Mouse (Mus musculus) ovary, adult 18-20 months (tissue): ENCODE data around the gene Kcnq5.
"Not testable (repeated sequence)": the region's sequence is repeated elsewhere in the genome, so short reads cannot be mapped to it uniquely, and the experiment has no call there.

Source experiments
- DNase-seq: peaks from one replicate; pipeline ENCODE4 v3.0.0; 2022; ENCODE audit warnings: low spot score, mixed read lengths

Kcnq5 gene

DNA sequence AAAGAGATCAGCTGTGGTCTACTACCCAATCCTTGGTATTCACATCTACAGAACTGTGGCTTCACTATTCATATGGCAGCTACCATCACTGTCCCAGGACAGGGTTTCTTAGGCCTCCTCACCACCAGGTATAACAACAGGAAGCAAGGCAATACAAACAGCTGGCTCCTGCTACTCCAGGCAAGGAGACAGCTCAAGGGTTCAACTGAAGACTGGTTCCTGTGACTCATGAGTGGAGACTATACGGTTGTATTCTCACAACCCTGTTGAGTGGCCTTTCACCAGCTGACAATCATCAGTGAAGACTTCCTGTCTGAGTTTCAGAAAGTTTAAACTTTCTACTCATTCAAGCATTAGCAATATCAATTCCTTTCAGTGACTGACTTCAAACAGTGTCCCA, 327.7 kb downstream of the Kcnq5 start:
- DNase-seq = no peak

- no peak for DNase-seq
These were observed 339.3 kb downstream of the Kcnq5 start for GRCm38 (mm10) chr1:21622455-21622854.

GRCm38 (mm10) chr1:21622039-21622438, 339.7 kb downstream of the Kcnq5 start:
- no peak for DNase-seq

- DNase-seq = no peak
These were observed 343.0 kb downstream of the Kcnq5 start for GRCm38 (mm10) chr1:21618712-21619111.

DNA sequence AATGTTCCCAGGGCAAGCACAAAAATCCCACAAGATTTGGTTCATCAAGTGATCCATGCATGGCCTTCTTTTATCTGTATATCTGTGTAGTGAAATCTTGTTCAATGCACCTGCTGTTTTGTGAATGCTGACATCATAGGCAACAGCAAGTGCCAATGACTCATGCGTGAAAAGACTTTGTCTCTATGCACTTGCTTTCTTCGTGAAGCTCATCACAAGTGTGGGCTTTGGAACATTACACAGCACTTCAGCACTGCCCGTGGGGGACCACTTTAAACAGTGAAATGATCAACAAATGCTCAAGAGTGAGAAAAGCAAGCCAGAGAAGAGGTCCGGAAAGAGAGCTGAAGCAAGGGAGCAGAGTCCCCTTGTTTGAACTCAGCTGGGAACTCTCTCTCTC, 345.1 kb downstream of the Kcnq5 start:
- no peak for DNase-seq

GRCm38 (mm10) chr1:21613933-21614332, 347.8 kb downstream of the Kcnq5 start:
- no peak for DNase-seq

GRCm38 (mm10) chr1:21604003-21604402, 357.7 kb downstream of the Kcnq5 start:
- no peak for DNase-seq

- DNase-seq = peak; percentile 6
These were observed 359.2 kb downstream of the Kcnq5 start for GRCm38 (mm10) chr1:21602567-21602966.

- DNase-seq = no peak
These were observed 361.1 kb downstream of the Kcnq5 start for GRCm38 (mm10) chr1:21600606-21601005.

DNA sequence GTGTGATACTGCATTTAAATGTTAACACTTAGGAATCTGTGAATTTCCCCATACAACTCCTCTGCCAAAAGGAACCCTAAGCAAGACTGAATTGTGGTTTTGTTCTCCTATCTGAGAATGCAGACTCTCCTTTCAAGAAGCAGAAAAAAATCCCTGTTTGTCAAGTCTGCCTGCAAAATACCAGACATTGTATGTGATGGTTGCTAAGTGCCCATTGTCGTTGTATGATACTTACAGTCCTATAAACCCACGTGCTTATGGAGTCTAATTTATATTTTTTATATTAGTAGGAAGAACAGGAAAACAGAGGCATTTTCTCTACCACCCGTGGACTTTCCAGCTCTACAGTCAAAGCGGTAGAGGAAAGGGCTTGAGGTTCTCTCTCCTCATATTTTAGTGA, 367.9 kb downstream of the Kcnq5 start:
- no peak for DNase-seq

GRCm38 (mm10) chr1:21567397-21567796, 394.3 kb downstream of the Kcnq5 start:
- DNase-seq = not testable (repeated sequence)

DNA sequence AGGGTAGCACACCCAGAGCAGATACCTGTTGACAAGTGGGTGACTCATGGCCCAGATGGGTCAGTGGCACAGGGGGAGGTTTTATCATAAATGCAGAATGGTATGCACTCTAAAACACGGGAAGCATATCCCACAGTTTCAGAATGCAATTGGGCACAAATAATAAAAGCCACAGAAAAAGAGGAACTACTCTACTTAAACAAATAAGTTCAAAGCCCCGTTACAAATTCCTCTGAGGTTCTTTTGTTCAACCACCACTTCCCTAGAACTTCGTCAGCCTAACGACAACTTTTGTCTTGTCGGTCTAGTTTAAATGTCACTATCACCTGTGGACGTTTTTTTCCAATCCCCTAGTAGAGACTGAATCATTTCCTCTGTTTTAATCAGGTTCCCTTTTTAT, 407.1 kb downstream of the Kcnq5 start:
- no peak for DNase-seq

DNA sequence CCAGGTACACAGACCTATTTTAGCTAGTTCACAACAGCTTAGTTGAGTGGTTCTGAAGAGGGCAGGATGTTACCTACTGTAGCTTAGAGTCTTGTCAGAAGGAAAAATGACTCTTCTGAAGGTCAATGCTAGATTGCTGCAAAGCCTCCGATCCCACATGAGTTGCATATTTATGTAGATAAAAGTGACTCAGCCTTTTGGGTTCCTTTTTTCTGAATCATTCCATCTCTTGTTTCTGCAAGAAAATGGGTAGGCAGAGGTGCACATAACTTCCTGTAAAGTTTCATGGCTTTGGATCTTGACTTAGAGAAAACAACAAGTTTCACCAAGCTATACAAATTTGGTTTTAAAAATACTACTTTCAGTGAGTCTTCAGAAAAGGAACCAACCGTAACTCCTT, 409.0 kb downstream of the Kcnq5 start:
- DNase-seq = no peak

GRCm38 (mm10) chr1:21543909-21544308, 417.8 kb downstream of the Kcnq5 start:
- DNase-seq = no peak

DNA sequence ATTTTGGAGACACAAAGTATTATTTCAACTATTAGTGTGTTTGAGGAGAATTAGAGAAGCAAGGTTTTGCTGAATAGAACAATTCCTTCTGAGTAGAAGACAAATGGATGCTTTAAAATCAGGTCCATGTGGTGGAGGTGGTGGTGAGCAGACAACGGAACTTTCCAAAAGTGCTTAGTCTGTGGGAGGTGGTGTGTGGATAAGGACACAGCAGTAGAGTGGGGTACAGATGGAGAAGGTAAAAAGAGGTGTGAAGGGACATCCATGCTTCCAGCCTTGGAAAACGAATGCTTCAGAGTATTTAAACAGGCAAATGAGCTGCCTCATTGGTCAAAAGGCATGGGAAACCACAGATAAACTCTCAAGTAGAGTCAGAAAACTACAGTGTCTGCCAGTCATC, 422.3 kb downstream of the Kcnq5 start:
- no peak for DNase-seq

GRCm38 (mm10) chr1:21530823-21531222, 430.9 kb downstream of the Kcnq5 start:
- DNase-seq = no peak

GRCm38 (mm10) chr1:21521995-21522394, 439.7 kb downstream of the Kcnq5 start:
- DNase-seq = no peak

DNA sequence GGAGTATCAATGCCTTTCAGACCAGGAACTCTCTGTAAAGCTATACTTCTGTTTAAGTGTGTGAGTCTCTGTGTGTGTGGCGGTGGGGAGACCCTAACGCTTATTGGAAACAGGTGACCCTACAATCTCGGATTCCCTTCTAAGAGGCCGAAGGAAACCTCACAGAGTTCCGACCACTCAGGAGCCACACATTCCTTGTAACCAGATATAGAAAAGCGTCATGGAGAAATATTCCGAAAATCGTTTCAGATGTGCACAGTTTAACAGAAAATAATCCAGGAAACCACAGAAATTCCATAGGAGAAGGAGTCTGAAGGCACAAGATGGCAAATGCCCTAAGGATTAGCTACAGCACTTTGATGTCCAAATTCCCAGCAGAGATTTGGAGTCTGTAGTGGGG, 440.3 kb downstream of the Kcnq5 start:
- DNase-seq = no peak

DNA sequence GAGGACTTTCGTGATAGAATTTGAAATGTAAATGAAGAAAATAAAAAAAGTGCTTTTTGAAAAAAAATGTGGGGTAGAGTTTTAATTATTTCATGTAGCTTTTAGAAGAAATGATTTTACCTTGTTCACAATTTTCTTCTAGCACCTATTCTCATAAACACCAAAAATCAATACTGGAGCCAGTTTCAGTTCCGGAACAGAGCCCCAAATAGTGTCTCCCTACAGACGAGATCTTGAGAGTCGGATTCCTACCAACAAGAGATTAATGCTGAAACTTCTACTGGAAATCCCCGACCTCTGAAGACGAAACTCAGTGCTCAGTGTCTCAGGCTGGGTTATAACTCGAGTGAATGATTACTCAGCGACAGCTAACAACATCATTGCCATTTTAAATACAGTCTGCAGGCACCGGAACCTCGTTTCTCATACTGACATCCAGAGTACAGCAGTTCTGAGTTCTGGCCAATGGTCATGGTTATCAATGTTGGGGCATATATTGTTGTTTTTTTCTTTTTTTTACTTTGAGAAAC, 441.6 kb downstream of the Kcnq5 start:
- no peak for DNase-seq

DNA sequence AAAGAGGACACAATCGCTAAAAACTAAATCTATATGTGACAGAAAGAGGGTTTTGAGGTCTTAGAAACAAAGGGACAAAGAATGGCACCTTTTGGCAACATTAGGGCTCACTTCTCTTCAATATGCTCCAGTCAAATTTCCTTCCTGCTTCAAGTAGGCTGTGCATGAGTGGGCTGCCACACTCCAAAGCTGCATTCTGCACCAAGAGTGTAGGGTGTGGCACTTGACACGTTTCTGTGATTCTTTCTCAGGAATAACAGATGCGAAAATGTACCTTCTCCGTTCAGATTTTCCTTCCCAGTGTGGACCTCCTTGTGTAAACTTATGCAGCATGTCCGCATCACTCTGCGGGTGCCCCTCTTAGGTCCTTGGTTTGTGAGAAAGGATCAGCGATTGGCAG, 455.1 kb downstream of the Kcnq5 start:
- DNase-seq = no peak

DNA sequence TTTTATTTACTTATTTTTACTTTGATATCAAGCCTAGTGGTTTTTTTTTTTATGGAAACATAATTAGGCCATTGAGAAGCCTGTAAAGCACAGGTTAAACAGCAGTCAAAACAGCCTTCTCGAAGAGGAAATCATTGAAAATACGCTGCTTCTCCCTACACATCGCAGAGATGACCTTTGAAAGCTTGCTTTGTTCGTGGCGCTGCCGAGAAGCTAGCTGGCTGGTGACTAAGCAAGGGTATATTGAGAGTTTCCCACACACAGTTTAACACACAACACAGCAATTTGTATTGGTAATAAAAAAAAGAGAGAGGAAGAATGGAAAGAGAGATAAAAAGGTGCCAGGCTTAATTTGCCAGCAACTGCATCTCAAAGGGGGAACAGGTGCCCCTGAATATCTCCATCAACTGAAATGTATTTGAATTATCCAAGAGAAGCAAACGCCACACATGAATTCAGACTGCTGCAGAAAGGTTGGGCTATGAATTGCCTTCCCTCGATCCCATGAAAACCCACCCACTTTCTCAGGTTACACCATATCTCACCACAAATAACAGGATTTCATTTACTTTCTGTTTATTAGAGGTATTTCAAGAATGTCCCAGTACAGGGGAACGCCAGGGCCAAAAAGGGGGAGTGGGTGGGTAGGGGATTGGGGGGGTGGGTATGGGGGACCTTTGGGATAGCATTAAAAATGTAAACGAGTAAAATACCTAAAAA, 461.8 kb downstream of the Kcnq5 start:
- no peak for DNase-seq

DNA sequence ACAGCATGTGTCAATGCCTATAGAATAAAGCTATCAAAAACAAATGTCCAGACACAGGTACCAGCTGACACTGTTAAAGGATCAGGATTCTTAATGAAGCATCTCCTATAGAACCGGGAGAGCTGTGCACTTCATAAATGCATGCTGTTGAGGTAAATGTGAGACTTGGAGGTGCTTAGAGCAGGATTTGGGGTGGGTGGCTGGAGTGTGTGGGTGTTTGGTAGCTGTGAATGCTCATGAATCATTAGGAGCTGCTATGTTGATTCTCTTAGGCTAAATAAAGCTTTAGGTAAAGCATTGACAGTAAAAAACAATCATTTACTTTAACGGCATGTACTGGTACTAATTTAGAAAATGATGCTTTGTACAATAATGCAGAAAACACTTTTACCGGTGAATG, 465.4 kb downstream of the Kcnq5 start:
- no peak for DNase-seq

DNA sequence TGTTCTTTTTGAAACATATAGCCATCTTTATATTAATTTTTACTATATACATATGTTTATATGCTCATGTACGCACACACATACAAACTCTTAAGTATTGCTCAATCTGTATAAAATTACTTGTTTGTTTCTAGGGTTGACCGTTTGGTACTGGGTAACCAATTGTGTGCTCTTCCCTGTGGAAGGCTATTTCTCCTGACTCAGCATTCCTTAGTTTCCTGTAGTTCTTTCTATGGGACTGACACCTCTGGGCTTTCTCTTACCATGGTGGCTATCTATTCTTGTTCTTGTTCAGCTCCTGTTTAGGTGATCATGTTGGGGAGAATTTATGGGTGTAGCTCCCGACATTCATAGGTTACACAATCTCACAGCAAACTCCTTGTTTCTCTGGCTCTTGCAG, 473.1 kb downstream of the Kcnq5 start:
- no peak for DNase-seq

- DNase-seq = no peak
These were observed 475.5 kb downstream of the Kcnq5 start for GRCm38 (mm10) chr1:21486266-21486665.
